Comparison of ENCODE assay signal across 8 mouse cellular contexts in the genomic region with DNA sequence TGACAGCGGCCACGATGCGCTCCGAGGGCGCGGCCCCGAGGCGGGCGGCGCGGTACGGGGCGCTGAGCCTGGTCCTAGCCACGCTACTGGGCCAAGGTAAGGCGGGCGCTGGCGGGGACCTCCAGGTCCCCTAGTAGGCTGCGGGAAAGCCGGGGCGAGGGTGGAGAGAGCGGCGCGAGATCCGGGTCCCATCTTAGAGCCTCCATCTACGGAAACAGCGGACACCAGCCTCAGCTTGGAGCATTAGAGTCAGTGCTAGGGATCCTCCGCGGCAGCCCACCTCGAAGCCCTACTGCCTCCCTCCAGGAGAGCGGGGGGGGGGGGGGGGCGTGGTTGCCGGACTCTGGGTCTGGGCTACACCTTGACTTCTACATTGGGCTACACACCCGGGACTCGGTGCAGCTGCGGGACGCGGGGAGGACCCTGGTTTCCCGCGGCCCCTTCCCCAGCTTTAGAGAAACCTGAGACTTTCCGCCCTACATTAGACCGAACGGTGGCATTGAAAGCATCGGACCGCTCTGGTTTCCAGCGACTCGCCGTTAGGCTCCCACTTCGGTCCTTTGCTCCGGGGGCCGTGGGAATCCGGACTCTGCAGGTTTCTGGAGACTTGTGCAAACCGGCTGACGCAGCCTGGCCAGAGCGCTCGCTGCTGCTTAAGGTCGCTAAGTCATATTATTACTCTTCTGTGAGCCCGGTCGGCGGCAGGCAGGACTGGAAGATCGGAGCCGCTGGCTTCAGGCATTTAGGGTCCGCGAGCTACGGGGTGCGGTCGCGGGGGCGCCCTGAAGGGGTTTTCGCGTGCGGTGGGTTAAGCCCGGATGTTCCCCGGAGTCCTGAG. TPM values are rescaled to one million over a fixed set of nuclear protein-coding genes. Genes with fewer than 3 reads are reported as not detected.
A peak's percentile ranks its signal among the peaks of the same experiment; 100 is the strongest.
DNase-seq lines count a peak whose midpoint lies in the region; ATAC-seq and TF ChIP-seq lines count a peak whose summit lies in the region.

No protein-coding gene starts in this region.

- H3K36me3 ChIP-seq in intestine, embryonic 14.5 days (ENCODE audit: control insufficient read depth, insufficient read depth, low read length): no peaks in the 10 kb centered on the region
- no peaks in the 10 kb centered on the region for H3K36me3 ChIP-seq in midbrain, embryonic 14.5 days (ENCODE audit: control insufficient read depth, insufficient read depth, low read length)

- no peak for TF ChIP-seq POLR2A in cortical plate, adult 2 months (IDR thresholded peaks at IDR 0.05; ENCODE audit: extremely low read depth, insufficient read depth, low read length)

- DNase-seq in adrenal gland, postnatal 14 days: peak; percentile 28
- no peak for DNase-seq in adrenal gland, adult 18-20 months (ENCODE audit: low spot score in 2 of 2)
- peak; percentile 7 for DNase-seq in 3134 (ENCODE audit: extremely low read depth, insufficient read length, low spot score)
- peak; percentile 72 for DNase-seq in intestine, embryonic 14.5 days (ENCODE audit: low spot score)
- DNase-seq in midbrain, embryonic 14.5 days: peak; percentile 62
- no peak for DNase-seq in left cerebral cortex, adult 18-20 months (ENCODE audit: low spot score in 2 of 2)
- no peak for DNase-seq in B cell, adult 2 months

- ATAC-seq in intestine, embryonic 14.5 days (replicated peaks; ENCODE audit: low FRiP score, low TSS enrichment, low read depth): peak; percentile 85
- peak; percentile 68 for ATAC-seq in midbrain, embryonic 14.5 days (ENCODE audit: low FRiP score, low TSS enrichment)

- no peak for TF ChIP-seq CTCF in cortical plate, adult 2 months (IDR thresholded peaks at IDR 0.05; ENCODE audit: extremely low read depth, insufficient read depth, low read length)

- peak overlapping the region; percentile 32; the same call in 1 of the 2 replicates for H3K9ac ChIP-seq in intestine, embryonic 14.5 days (ENCODE audit: low read length)
- peak overlapping the region; percentile 60 for H3K9ac ChIP-seq in midbrain, embryonic 14.5 days (replicated peaks; ENCODE audit: low read length)

- under 1% methylated on average over 64 of the region's 73 CpGs for WGBS in intestine, embryonic 14.5 days
- under 1% methylated on average over 70 of the region's 73 CpGs for WGBS in midbrain, embryonic 14.5 days

- H3K27ac ChIP-seq in cortical plate, adult 2 months (ENCODE audit: insufficient read depth, low read length): no peak overlapping the region
- H3K27ac ChIP-seq in intestine, embryonic 14.5 days (ENCODE audit: low read depth): no peak overlapping the region
- H3K27ac ChIP-seq in midbrain, embryonic 14.5 days (replicated peaks; ENCODE audit: low read depth, low read length): 0 out of 2 replicates have a peak overlapping the region, but pooled peaks have one; percentile 3

- peak overlapping the region; percentile 86 for H3K4me2 ChIP-seq in intestine, embryonic 14.5 days (ENCODE audit: low read length)
- H3K4me2 ChIP-seq in midbrain, embryonic 14.5 days (ENCODE audit: low read length): peak overlapping the region; percentile 79

- H3K4me3 ChIP-seq in cortical plate, adult 2 months (ENCODE audit: insufficient read depth, low read length): peak overlapping the region; percentile 8
- peak overlapping the region; percentile 51 for H3K4me3 ChIP-seq in intestine, embryonic 14.5 days (ENCODE audit: low read depth, low read length)
- H3K4me3 ChIP-seq in midbrain, embryonic 14.5 days (replicated peaks; ENCODE audit: low read depth, low read length): peak overlapping the region; percentile 57

- H3K27me3 ChIP-seq in intestine, embryonic 14.5 days (replicated peaks; ENCODE audit: control insufficient read depth, insufficient read depth, low read length): peaks cover 61% of the 10 kb centered on the region
- H3K27me3 ChIP-seq in midbrain, embryonic 14.5 days (ENCODE audit: control insufficient read depth, insufficient read depth, low read length): peaks cover 28% of the 10 kb centered on the region

- no peaks in the 10 kb centered on the region for H3K9me3 ChIP-seq in intestine, embryonic 14.5 days (ENCODE audit: control insufficient read depth, low read length)
- no peaks in the 10 kb centered on the region for H3K9me3 ChIP-seq in midbrain, embryonic 14.5 days (ENCODE audit: control insufficient read depth, low read length)

- no peaks in the 10 kb centered on the region for H3K4me1 ChIP-seq in cortical plate, adult 2 months (ENCODE audit: control insufficient read depth, insufficient read depth, low read length)
- H3K4me1 ChIP-seq in intestine, embryonic 14.5 days (replicated peaks; ENCODE audit: control insufficient read depth, insufficient read depth, low read length): no peaks in the 10 kb centered on the region; the same call in 1 of the 2 replicates
- H3K4me1 ChIP-seq in midbrain, embryonic 14.5 days (ENCODE audit: control insufficient read depth, insufficient read depth, low read length): peaks cover 15% of the 10 kb centered on the region

RNA-seq across cellular contexts. Expression of a gene that starts 0.5 kb away (rescaled TPM):
- 1.0 and 1.3 TPM in 2 replicates for total RNA-seq in adrenal gland, postnatal 14 days (2021)
- under 1 TPM; 0.27 to 0.58 TPM for total RNA-seq in adrenal gland, adult 18-20 months (2021)
- polyA plus RNA-seq in cortical plate, adult 2 months (2012; rRNA removed): 1.9 and 2.3 TPM in 2 replicates
- 0.68 and 0.75 TPM in 2 replicates for polyA plus RNA-seq in intestine, embryonic 14.5 days (2014; fragmentation: Nextera tagmentation; extraction: Ambion mirVana)
- 10.6 and 16.2 TPM in 2 replicates for polyA plus RNA-seq in midbrain, embryonic 14.5 days (2014; fragmentation: Nextera tagmentation; extraction: Ambion mirVana)
- 1 to 10 TPM; 6.7 to 6.8 TPM for total RNA-seq in left cerebral cortex, adult 18-20 months (2021)

Comparison
In these comparisons a context has a peak if more than half of its experiments do, and no peak if none do; other contexts are left out.
1. DNase-seq: peak in adrenal gland, postnatal 14 days (single experiment), 3134 (single experiment), intestine, embryonic 14.5 days (single experiment) and midbrain, embryonic 14.5 days (single experiment); none in adrenal gland, adult 18-20 months (0 of 2), left cerebral cortex, adult 18-20 months (0 of 2) and B cell, adult 2 months (0 of 2).
2. Peak in every context shown above with its lines, with median percentiles within 50 percentile points of each other: H3K4me3 ChIP-seq.